Mouse (Mus musculus): ENCODE results near the gene Adam23. TPM values are rescaled to one million over a fixed set of nuclear protein-coding genes. Genes with fewer than 3 reads are reported as not detected.
A peak's percentile ranks its signal among the peaks of the same experiment; 100 is the strongest.

Adam23 gene
- polyA plus RNA-seq, 1 experiment from 2014 or later: 13.6 TPM

- Histone ChIP-seq H3K27me3 (no peaks in the 10 kb centered on the region), H3K36me3 (0 out of 2 replicates have a peak, but pooled peaks cover 5% of the 10 kb centered on the region), H3K9ac (peak overlapping the region; percentile 91), H3K27ac (replicated peaks) (peak overlapping the region; percentile 85), H3K4me1 (replicated peaks) (peaks cover 12% of the 10 kb centered on the region), H3K9me3 (no peaks in the 10 kb centered on the region), H3K4me3 (peak overlapping the region; percentile 95), H3K4me2 (peak overlapping the region; percentile 96)
- under 1% methylated on average over 43 of the region's 68 CpGs for WGBS
- peak; percentile 76 for ATAC-seq (ENCODE audit: low FRiP score, low read depth)
These were observed 485 bp downstream of the Adam23 start for GRCm38 (mm10) chr1:63446047-63446704.

DNA sequence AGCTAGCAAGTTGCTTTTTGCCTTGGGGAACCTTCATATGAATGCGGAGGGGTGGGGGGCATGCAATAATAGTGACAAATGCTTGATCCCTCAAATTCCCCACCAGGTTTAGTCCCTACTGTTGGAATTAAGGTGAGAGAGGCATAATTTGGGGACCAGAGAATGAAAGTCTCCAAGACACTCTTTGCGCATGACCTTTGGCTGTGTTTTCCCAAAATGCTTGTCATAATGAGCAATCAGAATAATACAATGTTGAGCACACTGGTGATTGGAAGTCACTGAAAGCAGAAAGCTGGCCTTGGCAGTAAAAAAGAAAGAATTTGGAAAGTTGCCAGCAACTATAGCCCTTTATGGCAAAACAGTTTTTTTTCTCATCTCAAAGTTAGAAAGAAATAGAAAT is 1.0 kb downstream of the Adam23 start:
- 54% methylated on average over 2 of the region's 2 CpGs for WGBS
- H3K4me1 ChIP-seq (replicated peaks): peaks cover 12% of the 10 kb centered on the region
- no peak for ATAC-seq (ENCODE audit: low FRiP score, low read depth)
- peak overlapping the region; percentile 91 for H3K9ac ChIP-seq
- peak overlapping the region; percentile 96 for H3K4me2 ChIP-seq
- peak overlapping the region; percentile 95 for H3K4me3 ChIP-seq
- no peaks in the 10 kb centered on the region for H3K9me3 ChIP-seq
- no peak overlapping the region for H3K27ac ChIP-seq (replicated peaks)
- H3K36me3 ChIP-seq: 0 out of 2 replicates have a peak, but pooled peaks cover 5% of the 10 kb centered on the region
- no peaks in the 10 kb centered on the region for H3K27me3 ChIP-seq

DNA sequence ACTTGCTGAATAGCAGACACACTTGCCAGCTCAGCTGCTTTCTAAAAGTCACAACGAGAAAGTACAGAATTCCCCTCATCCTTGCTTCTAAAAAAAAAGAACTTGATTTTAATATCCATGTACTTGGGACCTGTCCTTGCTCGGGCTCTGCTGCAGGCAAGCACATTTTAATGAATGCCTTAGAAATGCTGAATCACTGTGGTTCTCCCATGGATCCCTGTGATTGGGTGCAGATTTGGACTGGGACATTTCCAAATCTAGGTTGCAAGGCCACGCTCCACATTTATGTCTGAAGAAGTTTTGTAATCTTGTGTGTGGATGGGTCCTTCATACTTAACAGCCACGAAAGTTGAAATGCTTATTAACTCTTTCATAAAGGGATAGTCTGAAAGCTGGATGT is 4.4 kb downstream of the Adam23 start:
- no peak overlapping the region for H3K4me2 ChIP-seq
- H3K27ac ChIP-seq (replicated peaks): no peak overlapping the region
- ATAC-seq (ENCODE audit: low FRiP score, low read depth): no peak
- 83% methylated on average over 4 of the region's 4 CpGs for WGBS
- no peak overlapping the region for H3K4me3 ChIP-seq
- peaks cover 9% of the 10 kb centered on the region for H3K4me1 ChIP-seq (replicated peaks)
- H3K9ac ChIP-seq: no peak overlapping the region
- H3K9me3 ChIP-seq: no peaks in the 10 kb centered on the region
- H3K27me3 ChIP-seq: no peaks in the 10 kb centered on the region
- 0 out of 2 replicates have a peak, but pooled peaks cover 5% of the 10 kb centered on the region for H3K36me3 ChIP-seq

DNA sequence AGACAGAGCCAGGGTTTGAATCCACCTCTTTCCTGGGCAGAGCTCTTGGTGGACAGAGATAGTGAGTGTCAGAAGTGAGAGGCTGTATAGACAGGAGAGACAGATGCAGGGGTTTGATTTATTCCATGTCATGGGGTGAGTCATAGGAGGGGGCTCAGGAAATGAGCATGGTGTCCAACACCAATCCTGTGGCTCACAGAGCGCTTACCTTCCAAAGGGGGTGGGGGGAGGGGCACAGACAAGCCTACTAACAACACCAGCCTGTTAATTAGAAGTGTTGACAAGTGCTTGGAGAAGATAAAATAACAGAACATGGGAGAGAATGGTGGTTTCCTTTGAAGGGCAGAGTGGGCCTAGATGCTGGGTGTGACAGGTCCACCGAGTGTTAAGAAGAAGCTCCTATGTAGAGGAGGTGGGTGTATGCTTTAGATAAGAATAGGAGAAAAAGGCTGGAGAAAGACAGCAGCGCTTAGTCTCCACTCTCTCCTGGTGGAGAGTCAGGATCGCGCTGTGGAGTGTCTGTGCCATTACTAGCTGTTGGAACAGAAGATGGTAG is 7.7 kb downstream of the Adam23 start:
- no peak overlapping the region for H3K4me3 ChIP-seq
- 0 out of 2 replicates have a peak, but pooled peaks cover 5% of the 10 kb centered on the region for H3K36me3 ChIP-seq
- no peaks in the 10 kb centered on the region for H3K27me3 ChIP-seq
- H3K27ac ChIP-seq (replicated peaks): no peak overlapping the region
- no peaks in the 10 kb centered on the region for H3K9me3 ChIP-seq
- 90% methylated on average over 5 of the region's 5 CpGs for WGBS
- no peak overlapping the region for H3K9ac ChIP-seq
- no peak for ATAC-seq (ENCODE audit: low FRiP score, low read depth)
- peaks cover 4% of the 10 kb centered on the region; the same call in 1 of the 2 replicates for H3K4me1 ChIP-seq (replicated peaks)
- H3K4me2 ChIP-seq: no peak overlapping the region

DNA sequence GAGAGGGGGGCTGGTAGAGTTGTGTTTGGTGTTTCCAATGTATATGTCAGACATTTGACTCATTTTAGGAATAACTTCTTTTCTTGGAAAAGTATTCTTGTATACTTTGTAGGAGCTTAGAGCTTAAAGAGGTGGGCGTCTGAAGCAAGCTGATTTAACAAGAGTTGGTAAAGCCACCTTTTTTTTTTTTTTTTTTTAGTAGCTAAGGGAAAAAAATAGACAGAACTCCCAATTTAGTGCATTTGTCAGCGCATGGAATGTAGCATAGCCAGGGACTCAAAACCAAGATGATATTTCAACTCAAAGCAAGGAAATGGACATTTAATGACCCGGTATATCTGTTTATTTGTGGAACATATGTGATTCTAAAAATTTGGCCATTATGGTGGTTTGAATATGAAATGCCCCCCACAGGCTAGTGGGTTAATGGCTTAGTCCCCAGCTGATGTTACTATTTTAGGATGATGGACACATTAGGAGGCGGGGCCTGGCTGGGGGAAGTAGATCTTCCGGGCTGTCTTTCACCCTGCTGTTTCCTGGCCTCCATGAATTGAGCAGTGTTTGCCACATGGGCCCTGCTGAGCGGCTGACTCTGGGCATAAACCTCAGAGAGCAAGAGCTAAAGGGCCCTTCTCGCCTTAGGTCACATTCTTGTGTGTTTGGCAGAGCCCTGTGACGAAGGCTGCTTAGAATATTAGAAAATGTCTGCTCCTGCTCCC is 12.3 kb downstream of the Adam23 start:
- Histone ChIP-seq H3K36me3 (no peaks in the 10 kb centered on the region), H3K4me1 (replicated peaks) (peaks cover 5% of the 10 kb centered on the region; the same call in 1 of the 2 replicates), H3K27ac (replicated peaks) (0 out of 2 replicates have a peak overlapping the region, but pooled peaks have one; percentile 17), H3K9me3 (no peaks in the 10 kb centered on the region), H3K9ac (no peak overlapping the region), H3K4me3 (no peak overlapping the region), H3K4me2 (no peak overlapping the region), H3K27me3 (no peaks in the 10 kb centered on the region)
- ATAC-seq (ENCODE audit: low FRiP score, low read depth): no peak
- 60% methylated on average over 8 of the region's 8 CpGs for WGBS

DNA sequence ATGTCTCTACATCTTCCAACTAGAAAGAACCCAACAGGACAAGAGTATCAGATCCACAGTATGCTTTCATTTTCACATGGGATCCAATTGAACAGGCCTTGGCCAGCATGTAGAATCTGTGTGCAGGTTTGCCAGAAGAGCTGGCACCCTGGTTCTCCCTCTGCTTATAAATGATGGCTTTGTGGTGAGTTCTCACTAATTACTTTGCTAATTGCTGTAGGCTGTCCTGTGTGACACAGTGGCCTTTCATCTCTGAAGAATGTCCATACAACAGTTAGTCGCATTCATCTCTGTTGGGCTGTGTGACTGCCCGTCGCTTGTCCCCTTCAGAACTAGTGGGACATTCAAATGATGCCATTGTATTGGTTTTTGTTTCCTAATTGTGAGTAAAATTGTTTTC is 13.5 kb downstream of the Adam23 start:
- H3K9me3 ChIP-seq: no peaks in the 10 kb centered on the region
- peaks cover 5% of the 10 kb centered on the region; the same call in 1 of the 2 replicates for H3K4me1 ChIP-seq (replicated peaks)
- H3K36me3 ChIP-seq: no peaks in the 10 kb centered on the region
- WGBS: 60% methylated on average over 3 of the region's 3 CpGs
- no peak for ATAC-seq (ENCODE audit: low FRiP score, low read depth)
- no peak overlapping the region for H3K9ac ChIP-seq
- no peak overlapping the region for H3K27ac ChIP-seq (replicated peaks)
- no peak overlapping the region for H3K4me2 ChIP-seq
- H3K4me3 ChIP-seq: no peak overlapping the region
- H3K27me3 ChIP-seq: no peaks in the 10 kb centered on the region

GRCm38 (mm10) chr1:63459926-63460325 is 14.2 kb downstream of the Adam23 start:
- Histone ChIP-seq H3K4me3 (no peak overlapping the region), H3K27ac (replicated peaks) (no peak overlapping the region), H3K4me2 (no peak overlapping the region), H3K9ac (no peak overlapping the region), H3K27me3 (no peaks in the 10 kb centered on the region), H3K36me3 (no peaks in the 10 kb centered on the region), H3K4me1 (replicated peaks) (peaks cover 5% of the 10 kb centered on the region; the same call in 1 of the 2 replicates), H3K9me3 (no peaks in the 10 kb centered on the region)
- 85% methylated on average over 6 of the region's 6 CpGs for WGBS
- ATAC-seq (ENCODE audit: low FRiP score, low read depth): no peak

DNA sequence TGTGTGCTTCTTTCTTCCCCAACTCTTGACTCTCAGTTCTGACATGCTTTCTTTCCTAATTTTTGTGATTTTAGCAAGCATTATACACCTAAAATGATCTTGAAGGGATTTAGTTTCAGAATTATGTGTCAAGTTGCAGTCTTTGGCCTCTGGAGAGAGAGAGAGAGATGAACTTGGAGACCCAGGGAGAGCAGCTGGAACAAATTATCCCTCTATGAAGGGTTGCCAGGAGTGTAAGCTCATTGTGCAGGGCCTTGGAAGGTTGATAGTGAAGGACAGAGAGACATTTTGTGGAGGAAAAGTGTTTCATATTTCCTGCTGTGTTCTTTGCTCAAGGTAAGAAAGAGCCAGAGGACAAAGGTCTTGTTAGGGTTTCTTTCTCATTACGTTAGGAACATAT is 18.8 kb downstream of the Adam23 start:
- no peak for ATAC-seq (ENCODE audit: low FRiP score, low read depth)
- H3K27ac ChIP-seq (replicated peaks): no peak overlapping the region
- no peaks in the 10 kb centered on the region for H3K9me3 ChIP-seq
- no peaks in the 10 kb centered on the region for H3K27me3 ChIP-seq
- WGBS: 76% methylated on average over 1 of the region's 1 CpGs
- no peaks in the 10 kb centered on the region for H3K36me3 ChIP-seq
- H3K4me1 ChIP-seq (replicated peaks): no peaks in the 10 kb centered on the region
- H3K4me3 ChIP-seq: no peak overlapping the region
- H3K9ac ChIP-seq: no peak overlapping the region
- no peak overlapping the region for H3K4me2 ChIP-seq

DNA sequence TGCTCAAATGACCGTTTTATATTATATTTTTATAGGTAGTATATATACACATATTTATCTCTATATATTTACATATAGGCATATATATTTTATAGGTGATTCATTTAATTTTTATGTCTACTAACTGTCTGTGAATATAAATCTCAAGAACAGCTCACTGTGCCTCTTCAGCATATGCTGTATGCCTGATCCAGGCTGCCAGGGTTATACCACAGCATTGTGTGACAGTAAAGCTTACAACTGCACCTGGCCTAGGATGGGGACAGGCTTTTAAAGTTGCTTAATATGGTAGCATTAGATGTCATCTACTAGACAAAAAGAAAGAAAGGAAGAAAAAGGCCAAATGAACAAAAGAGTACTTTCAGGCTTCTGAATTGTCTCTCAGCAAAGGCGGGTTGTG is 27.6 kb downstream of the Adam23 start:
- Histone ChIP-seq H3K4me3 (no peak overlapping the region), H3K4me1 (replicated peaks) (peaks cover 8% of the 10 kb centered on the region), H3K36me3 (no peaks in the 10 kb centered on the region), H3K9ac (no peak overlapping the region), H3K27me3 (no peaks in the 10 kb centered on the region), H3K4me2 (no peak overlapping the region), H3K27ac (replicated peaks) (no peak overlapping the region), H3K9me3 (no peaks in the 10 kb centered on the region)
- ATAC-seq (ENCODE audit: low FRiP score, low read depth): no peak
- 64% methylated on average over 2 of the region's 2 CpGs for WGBS

GRCm38 (mm10) chr1:63473696-63474095 is 28.0 kb downstream of the Adam23 start:
- WGBS: 23% methylated on average over 8 of the region's 8 CpGs
- Histone ChIP-seq H3K9me3 (no peaks in the 10 kb centered on the region), H3K27ac (replicated peaks) (no peak overlapping the region; the same call in 1 of the 2 replicates), H3K4me1 (replicated peaks) (peaks cover 8% of the 10 kb centered on the region), H3K9ac (no peak overlapping the region), H3K36me3 (0 out of 2 replicates have a peak, but pooled peaks cover 2% of the 10 kb centered on the region), H3K27me3 (no peaks in the 10 kb centered on the region), H3K4me3 (no peak overlapping the region), H3K4me2 (no peak overlapping the region; the same call in 1 of the 2 replicates)
- no peak for ATAC-seq (ENCODE audit: low FRiP score, low read depth)

DNA sequence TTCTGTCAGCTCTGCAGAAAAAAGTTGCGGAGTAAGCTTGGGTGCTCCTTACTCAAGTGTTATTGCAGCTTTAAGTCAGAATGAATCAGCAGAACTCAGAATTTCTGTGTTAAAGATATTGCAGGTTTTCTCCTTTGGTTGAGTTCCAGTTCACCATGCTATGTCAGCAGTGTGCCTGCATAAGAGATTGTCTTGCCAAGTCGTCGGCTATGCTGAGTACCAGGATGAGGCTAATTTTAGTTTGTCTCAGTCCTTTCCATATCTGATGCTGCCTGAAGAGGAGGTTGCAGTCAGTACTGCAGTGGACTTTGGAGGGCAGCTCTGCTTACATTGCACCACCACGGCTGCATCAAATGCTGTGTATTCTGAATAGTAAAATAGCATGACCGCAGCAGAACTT is 33.3 kb downstream of the Adam23 start:
- 89% methylated on average over 5 of the region's 5 CpGs for WGBS

DNA sequence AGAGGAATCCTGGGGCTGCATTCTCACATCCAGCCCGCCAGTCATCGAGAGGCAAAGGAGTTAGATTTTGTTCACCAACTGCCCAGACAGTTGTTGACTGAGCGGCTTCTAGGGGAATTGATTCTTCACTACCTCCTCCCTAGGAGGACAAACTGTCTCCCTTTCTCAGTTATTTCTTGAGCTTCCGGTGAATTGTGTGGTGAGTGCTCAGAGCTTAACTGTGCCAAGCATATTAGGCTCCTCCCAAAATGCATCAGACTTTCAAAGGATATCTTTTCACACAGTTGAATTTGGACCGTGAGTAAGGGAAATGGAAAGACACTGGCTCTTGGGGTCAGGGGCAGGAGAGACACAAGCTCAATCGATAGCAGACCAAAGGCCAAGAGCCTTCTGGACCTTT is 39.0 kb downstream of the Adam23 start:
- H3K9ac ChIP-seq: no peak overlapping the region
- no peaks in the 10 kb centered on the region for H3K4me1 ChIP-seq (replicated peaks)
- H3K36me3 ChIP-seq: no peaks in the 10 kb centered on the region; the same call in 1 of the 2 replicates
- H3K4me2 ChIP-seq: no peak overlapping the region
- H3K4me3 ChIP-seq: no peak overlapping the region
- ATAC-seq (ENCODE audit: low FRiP score, low read depth): no peak
- H3K27ac ChIP-seq (replicated peaks): no peak overlapping the region
- H3K27me3 ChIP-seq: no peaks in the 10 kb centered on the region
- WGBS: 97% methylated on average over 6 of the region's 6 CpGs
- H3K9me3 ChIP-seq: no peaks in the 10 kb centered on the region

More for the DNA sequence above, 33.3 kb downstream of the Adam23 start:
- no peak for ATAC-seq (ENCODE audit: low FRiP score, low read depth)
- no peaks in the 10 kb centered on the region for H3K27me3 ChIP-seq
- peaks cover 4% of the 10 kb centered on the region; the same call in 1 of the 2 replicates for H3K36me3 ChIP-seq
- H3K4me1 ChIP-seq (replicated peaks): peaks cover 1% of the 10 kb centered on the region
- no peak overlapping the region for H3K4me2 ChIP-seq
- H3K4me3 ChIP-seq: no peak overlapping the region
- H3K9me3 ChIP-seq: no peaks in the 10 kb centered on the region
- no peak overlapping the region for H3K9ac ChIP-seq
- no peak overlapping the region for H3K27ac ChIP-seq (replicated peaks)
